ENCODE assay signal across 21 mouse cellular contexts in genomic region chr16:92674916-92675450, GRCm38 (mm10).
DNase-seq lines count a peak whose midpoint lies in the region; ATAC-seq and TF ChIP-seq lines count a peak whose summit lies in the region.
"Had no signal": no experiment of that assay in that cellular context is flagged by ENCODE, and none has a peak within 500 bp of the region (broad histone marks: within the 10 kb centered on the region; RNA-seq: fewer than 3 reads in every experiment).

No protein-coding gene starts in this region.

- H3K4me3 ChIP-seq in liver, postnatal 0 days (ENCODE audit: low read depth, low read length): no peak overlapping the region
- H3K4me3 ChIP-seq in lung, postnatal 0 days (ENCODE audit: low read depth, low read length): no peak overlapping the region
- no peak overlapping the region for H3K4me3 ChIP-seq in lung, adult 2 months (replicated peaks; ENCODE audit: extremely low read depth, low read depth, low read length)
- no peak overlapping the region for H3K4me3 ChIP-seq in macrophage (ENCODE audit: inconsistent target)
- H3K4me3 ChIP-seq: embryonic facial prominence, embryonic 15.5 days; erythroblast, embryonic 14.5 days; forebrain, embryonic 10.5 days; gastrocnemius, adult 2 months; heart, embryonic 12.5 days had no signal

- no peak overlapping the region for H3K9ac ChIP-seq in liver, postnatal 0 days (replicated peaks)
- no peak overlapping the region; the same call in 1 of the 2 replicates for H3K9ac ChIP-seq in lung, postnatal 0 days (replicated peaks; ENCODE audit: low read depth)
- H3K9ac ChIP-seq: embryonic facial prominence, embryonic 15.5 days; heart, embryonic 12.5 days had no signal

- no peak for ATAC-seq in liver, postnatal 0 days
- ATAC-seq in lung, postnatal 0 days: no peak
- ATAC-seq: forebrain, embryonic 14.5 days; hindbrain, embryonic 16.5 days had no signal

- TF ChIP-seq CTCF in liver, postnatal 0 days (IDR thresholded peaks at IDR 0.05; ENCODE audit: low read depth): no peak
- no peak for TF ChIP-seq CTCF in lung, postnatal 0 days (IDR thresholded peaks at IDR 0.05)
- TF ChIP-seq CTCF in lung, adult 2 months (IDR thresholded peaks at IDR 0.05; ENCODE audit: insufficient read depth, low read length): no peak

- DNase-seq in liver, postnatal 0 days: no peak
- no peak for DNase-seq in liver
- no peak for DNase-seq in lung, postnatal 0 days (ENCODE audit: low spot score)
- no peak for DNase-seq in lung, adult 2 months
- DNase-seq in cerebellum, adult 9-10 months: no peak
- no peak for DNase-seq in spleen, adult 12 weeks (ENCODE audit: low spot score)
- DNase-seq: adrenal gland, adult 2 months; adrenal gland, postnatal 25 days; cerebellum, adult 11-12 months; cerebellum, adult 9-11 months; cerebellum, postnatal 36 days; embryo, embryonic 11 days; gastrocnemius, adult 2 months; gastrocnemius, postnatal 25 days had no signal

- 0 out of 2 replicates have a peak, but pooled peaks cover 3% of the 10 kb centered on the region for H3K36me3 ChIP-seq in liver, postnatal 0 days (replicated peaks; ENCODE audit: insufficient read depth, low read length)
- H3K36me3 ChIP-seq in lung, postnatal 0 days (ENCODE audit: insufficient read depth, low read length): no peaks in the 10 kb centered on the region
- H3K36me3 ChIP-seq in macrophage (ENCODE audit: inconsistent target): peaks cover 28% of the 10 kb centered on the region; the same call in 1 of the 2 replicates
- H3K36me3 ChIP-seq: forebrain, embryonic 10.5 days; heart, embryonic 12.5 days had no signal

- no peak overlapping the region for H3K4me2 ChIP-seq in liver, postnatal 0 days (ENCODE audit: low read depth, low read length)
- H3K4me2 ChIP-seq in lung, postnatal 0 days (replicated peaks; ENCODE audit: low read depth, low read length): no peak overlapping the region; the same call in 1 of the 2 replicates
- H3K4me2 ChIP-seq: embryonic facial prominence, embryonic 15.5 days had no signal

- TF ChIP-seq EP300 in liver, postnatal 0 days (IDR thresholded peaks at IDR 0.05; ENCODE audit: low read depth): no peak
- TF ChIP-seq EP300 in lung, postnatal 0 days (IDR thresholded peaks at IDR 0.05): no peak

- peak overlapping the region; percentile 12; the same call in 1 of the 2 replicates for H3K27ac ChIP-seq in liver, postnatal 0 days (ENCODE audit: low read depth)
- peak overlapping the region; percentile 93 for H3K27ac ChIP-seq in lung, postnatal 0 days (ENCODE audit: low read length)
- H3K27ac ChIP-seq in macrophage: peak overlapping the region; percentile 95
- H3K27ac ChIP-seq: embryonic facial prominence, embryonic 15.5 days; forebrain, embryonic 10.5 days; gastrocnemius, adult 2 months had no signal

- WGBS in liver, postnatal 0 days (ENCODE audit: insufficient replicate concordance): 81% methylated on average over 11 of the region's 11 CpGs
- WGBS in lung, postnatal 0 days: 58% methylated on average over 11 of the region's 11 CpGs
- WGBS in lung, adult 2 months: 60% methylated on average over 11 of the region's 11 CpGs
- WGBS in macrophage (ENCODE audit: missing documents): 88% methylated on average over 11 of the region's 11 CpGs

- no peaks in the 10 kb centered on the region for H3K4me1 ChIP-seq in liver, postnatal 0 days (ENCODE audit: insufficient read depth)
- peaks cover 17% of the 10 kb centered on the region; the same call in 1 of the 2 replicates for H3K4me1 ChIP-seq in lung, postnatal 0 days (ENCODE audit: insufficient read depth, low read depth, low read length)
- peaks cover 4% of the 10 kb centered on the region; the same call in 1 of the 2 replicates for H3K4me1 ChIP-seq in lung, adult 2 months (ENCODE audit: control insufficient read depth, insufficient read depth, low read length)

- TF ChIP-seq POLR2A in lung, adult 2 months (IDR thresholded peaks at IDR 0.05; ENCODE audit: borderline replicate concordance, extremely low read depth, low read depth, low read length): no peak

- peaks cover 88% of the 10 kb centered on the region for H3K79me2 ChIP-seq in macrophage (ENCODE audit: inconsistent target)

- H3K27me3 ChIP-seq in liver, postnatal 0 days (ENCODE audit: insufficient read depth, low read length): no peaks in the 10 kb centered on the region
- no peaks in the 10 kb centered on the region for H3K27me3 ChIP-seq in lung, postnatal 0 days (replicated peaks; ENCODE audit: insufficient read depth, low read length)
- H3K27me3 ChIP-seq: embryonic facial prominence, embryonic 15.5 days had no signal

- H3K9me3 ChIP-seq in liver, postnatal 0 days (ENCODE audit: low read length): no peaks in the 10 kb centered on the region
- no peaks in the 10 kb centered on the region for H3K9me3 ChIP-seq in lung, postnatal 0 days (ENCODE audit: low read length)
- H3K9me3 ChIP-seq: embryonic facial prominence, embryonic 15.5 days; forebrain, embryonic 10.5 days; heart, embryonic 12.5 days had no signal

Comparison
In these comparisons a context has a peak if more than half of its experiments do, and no peak if none do; other contexts are left out.
1. H3K27ac ChIP-seq: peak in every context shown above with its lines; median percentile 95 in macrophage; 93 in lung, postnatal 0 days; 12 in liver, postnatal 0 days.